Mouse (Mus musculus) spleen, postnatal 36 days (tissue): ENCODE results near the gene Vmn1r211.
"Not testable (repeated sequence)": the region's sequence is repeated elsewhere in the genome, so short reads cannot be mapped to it uniquely, and the experiment has no call there.

ENCODE experiments used
- DNase-seq, 2 experiments: peaks; one replicate each; pipeline ENCODE4 v3.0.0; 2022; ENCODE audit warnings: low spot score in 2 of 2, mixed read lengths in 1 of 2

Gene Vmn1r211

DNA sequence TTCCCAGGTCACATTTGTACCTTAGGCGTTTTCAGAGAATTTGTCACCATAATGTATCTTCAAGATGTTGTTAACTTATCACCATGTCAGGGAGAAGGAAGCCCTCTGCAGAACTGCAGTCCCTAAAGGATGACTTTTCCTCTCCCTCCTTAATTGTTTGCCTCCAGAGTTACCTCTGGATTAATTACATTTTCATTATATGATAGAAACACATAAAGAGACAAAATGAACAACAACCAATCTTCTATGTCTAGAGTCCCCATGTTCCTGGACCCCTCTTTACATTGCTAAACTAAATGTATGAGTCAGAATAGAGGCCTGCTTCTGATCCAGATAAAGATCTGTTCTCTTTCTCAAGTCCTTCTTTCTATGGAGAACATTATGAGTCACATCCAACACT, at the start of gene Vmn1r211:
Gene Vmn1r211, minus strand, starts transcription at position 101 of the 400 bp plus-strand sequence.
- no peak for DNase-seq

DNA sequence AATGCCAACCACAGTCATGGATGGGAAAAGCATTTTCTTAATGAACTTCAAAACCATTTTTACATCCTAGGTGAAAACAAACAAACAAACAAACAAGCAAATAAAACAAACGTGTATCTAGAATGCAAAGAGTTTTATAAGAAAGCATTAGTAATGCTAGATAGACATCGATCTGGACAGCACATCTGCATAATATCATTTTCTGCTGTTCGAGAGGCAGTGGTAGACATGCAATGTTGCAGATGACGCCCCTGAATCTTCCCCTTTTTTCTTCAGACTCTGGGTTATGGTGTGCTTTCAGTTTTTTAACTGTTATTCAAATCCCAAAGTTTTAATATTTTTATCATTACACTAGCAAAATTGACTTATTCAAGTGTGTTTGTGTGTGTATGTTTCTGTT, 26.7 kb upstream of the Vmn1r211 start, which contains the start of gene Vmn1r212:
Gene Vmn1r212, minus strand, starts transcription at position 101 of the 400 bp plus-strand sequence.
- DNase-seq = no peak

DNA sequence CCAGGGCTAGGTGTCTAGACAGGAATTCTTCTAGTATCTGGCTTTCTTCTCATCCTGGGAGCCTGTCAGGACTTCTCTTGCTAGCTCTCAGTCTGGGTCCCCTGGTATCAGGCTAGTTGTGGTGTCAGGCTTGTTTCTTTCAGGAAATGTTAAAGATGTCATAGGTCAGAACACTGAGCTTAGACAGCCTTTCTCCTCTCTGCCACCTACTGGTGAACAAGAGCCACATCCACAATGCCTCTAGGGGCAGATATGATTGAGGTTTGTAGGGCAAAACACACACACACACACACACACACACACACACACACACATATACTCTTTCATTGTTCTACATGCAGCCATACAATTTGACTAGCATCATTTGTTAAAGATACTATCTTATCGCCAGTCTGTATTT, 21.9 kb upstream of the Vmn1r211 start:
- DNase-seq = no peak

DNA sequence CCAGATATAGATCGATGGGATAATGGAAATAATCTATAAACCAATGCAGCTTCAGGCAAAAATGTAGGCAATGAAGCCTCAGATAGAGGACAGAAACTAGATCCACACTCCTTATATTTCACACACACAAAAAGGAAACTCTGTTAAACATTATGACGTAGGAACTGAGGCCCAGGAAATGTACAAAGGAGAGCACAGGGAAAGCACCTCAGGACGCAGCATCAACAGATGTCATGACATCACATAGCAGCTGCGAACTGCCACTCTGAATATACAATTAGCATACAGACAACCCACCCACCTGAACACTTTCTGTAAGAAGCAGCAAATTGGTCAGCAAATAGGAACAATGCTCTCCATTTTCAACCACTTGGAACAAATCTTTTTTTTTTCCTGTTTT, 2.6 kb downstream of the Vmn1r211 start:
- no peak for DNase-seq

DNA sequence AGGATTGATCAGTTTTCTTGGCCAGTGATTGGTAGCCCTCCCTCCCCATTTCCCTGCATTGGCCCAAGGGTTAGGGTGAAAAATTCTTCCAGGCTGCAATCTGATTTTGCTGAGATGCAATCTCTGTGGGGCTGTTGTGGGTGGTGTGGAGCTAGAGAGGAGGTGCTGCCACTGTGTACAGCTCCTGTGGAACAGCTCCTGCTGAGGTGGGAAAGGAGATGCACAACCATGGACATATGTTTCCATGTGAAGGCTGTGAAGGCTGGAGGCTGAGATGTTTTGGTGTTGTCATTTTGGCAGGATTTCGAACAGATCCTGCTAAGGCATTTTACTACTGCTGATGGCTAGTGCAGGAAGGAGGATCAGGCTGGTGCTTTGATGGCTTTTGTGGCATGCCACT, 10.6 kb downstream of the Vmn1r211 start:
- DNase-seq = no peak

DNA sequence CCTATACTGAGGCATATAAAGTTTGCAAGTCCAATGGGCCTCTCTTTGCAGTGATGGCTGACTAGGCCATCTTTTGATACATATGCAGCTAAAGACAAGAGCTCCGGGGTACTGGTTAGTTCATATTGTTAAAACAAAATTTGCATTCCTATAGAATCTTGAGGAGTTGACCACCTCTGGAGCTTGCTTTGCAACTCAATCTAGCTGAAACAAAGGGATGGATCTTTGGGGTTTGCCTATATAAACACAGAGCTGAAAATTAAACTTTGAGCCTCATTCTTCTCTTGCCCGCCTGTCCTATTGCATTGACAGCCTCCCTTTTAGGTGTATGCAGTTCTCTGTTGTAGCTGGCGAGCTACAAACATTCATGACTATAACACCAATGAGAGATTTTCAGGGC, 13.1 kb downstream of the Vmn1r211 start:
- DNase-seq = not testable (repeated sequence)

DNA sequence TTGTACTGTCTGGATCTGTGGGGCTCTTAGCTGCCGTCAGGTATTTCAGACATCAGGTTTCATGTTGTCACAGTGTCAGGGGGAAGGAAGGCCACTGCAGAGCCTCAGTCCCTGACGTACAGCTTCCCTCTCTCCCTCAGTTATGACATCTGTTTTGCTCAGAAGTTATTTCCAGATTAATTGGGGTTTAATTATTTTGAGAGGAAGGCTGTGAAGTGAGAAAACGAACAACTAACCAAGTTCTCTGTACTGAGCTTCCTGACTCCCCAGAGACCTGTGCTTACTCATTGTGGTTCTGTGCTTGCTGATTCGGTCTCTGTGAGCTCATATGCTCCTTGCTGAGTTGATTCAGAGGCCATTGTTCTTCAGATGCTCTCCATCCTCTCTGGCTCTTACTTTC, 26.1 kb downstream of the Vmn1r211 start, which contains the start of gene Vmn1r210:
Gene Vmn1r210, minus strand, starts transcription at position 101 of the 400 bp plus-strand sequence.
- DNase-seq = no peak

DNA sequence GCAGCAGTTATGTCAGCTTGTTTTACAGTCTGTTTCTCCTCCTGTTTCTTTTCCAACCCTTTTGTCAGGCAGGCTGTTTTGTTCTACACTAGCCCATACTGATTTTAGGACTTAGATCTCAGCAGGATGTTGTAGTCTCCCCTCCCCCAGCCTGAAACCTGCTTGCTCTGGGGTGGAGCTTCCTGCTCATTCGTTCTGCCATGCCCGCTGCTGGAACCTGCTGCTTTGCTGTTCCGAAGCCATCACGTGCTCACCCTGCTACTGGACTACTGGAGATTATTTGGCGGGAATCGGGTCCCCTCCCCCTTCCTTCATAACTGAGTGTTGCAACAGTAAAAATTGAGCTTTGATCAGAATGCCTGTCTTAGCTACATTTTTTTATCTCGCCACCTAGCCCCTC, 28.0 kb downstream of the Vmn1r211 start:
- not testable (repeated sequence) for DNase-seq

DNA sequence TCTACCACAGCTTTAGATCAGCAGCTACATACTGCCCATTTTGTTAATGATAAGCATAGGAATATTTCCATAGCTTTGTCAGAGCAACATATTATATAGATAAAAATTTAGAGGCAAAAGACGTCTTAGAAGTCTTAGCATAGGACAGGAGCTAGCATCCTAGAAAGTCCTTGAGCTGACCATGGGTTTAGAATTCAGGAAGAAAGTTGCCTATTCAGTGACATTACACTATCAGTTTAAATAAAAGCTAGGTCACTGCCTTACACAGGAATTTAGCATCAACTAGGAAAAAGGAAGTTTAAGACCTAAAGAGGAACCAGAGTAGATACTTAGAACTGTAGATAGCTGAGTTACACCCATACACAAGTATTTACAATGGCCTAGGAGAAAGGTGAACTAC, 35.8 kb downstream of the Vmn1r211 start:
- DNase-seq = not testable (repeated sequence)

DNA sequence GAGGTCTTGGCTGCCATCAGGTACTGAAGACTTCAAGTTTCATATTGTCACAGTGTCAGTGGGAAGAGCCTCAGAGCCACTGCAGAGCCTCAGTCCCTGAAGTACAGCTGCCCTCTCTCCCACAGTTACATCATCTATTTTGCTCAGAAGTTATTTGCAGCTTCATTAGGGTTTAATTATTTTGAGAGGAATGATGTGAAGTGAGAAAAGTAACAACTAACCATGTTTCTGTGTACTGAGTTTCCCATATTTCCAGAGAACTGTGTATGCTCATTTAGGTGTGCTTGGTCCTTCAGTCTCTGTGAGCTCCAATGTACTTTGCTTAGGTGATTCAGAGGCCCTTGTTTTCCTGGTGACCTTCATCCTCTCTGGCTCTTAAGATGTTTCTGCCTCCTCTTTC, 47.8 kb downstream of the Vmn1r211 start, which contains the start of gene Vmn1r209:
Gene Vmn1r209, minus strand, starts transcription at position 101 of the 400 bp plus-strand sequence.
- not testable (repeated sequence) for DNase-seq
